Mouse (Mus musculus) lung, postnatal 14 days (tissue): ENCODE measurements around the gene Prpf4.
A peak's percentile ranks its signal among the peaks of the same experiment; 100 is the strongest.

ENCODE experiments used
- DNase-seq: peaks from one replicate; pipeline ENCODE4 v3.0.0; 2021

The Prpf4 gene

GRCm38 (mm10) chr4:62408601-62409282 lies at the start of gene Prpf4, which contains the start of gene Cdc26:
TSS of gene Prpf4 (plus strand) at chr4:62408797.
TSS of gene Cdc26 (minus strand) at chr4:62408642.
- DNase-seq, result peak; percentile 98

DNA sequence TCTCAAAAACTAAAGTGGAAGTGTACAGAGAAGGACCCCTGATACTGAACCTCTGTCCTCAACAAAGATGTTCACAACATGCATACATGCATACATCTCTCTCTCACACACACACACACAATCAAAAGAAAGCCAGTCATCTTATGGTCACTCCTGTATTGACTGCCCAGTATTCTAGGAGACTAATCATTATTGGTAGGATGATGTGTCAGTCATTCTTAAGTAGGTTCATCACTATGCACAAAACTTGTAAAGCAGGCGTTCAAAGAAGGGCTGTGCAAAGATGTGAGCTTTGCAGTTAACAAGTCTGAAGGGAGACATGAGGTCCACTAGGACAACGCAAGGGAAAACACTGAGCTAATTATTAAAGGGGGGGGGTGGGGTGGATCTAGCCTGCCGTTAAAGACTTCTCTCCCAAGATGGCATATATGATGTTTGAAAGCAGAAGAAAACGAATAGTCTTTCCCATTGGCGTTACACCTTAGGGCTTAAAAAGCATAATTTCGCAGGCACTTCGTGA lies 49.3 kb upstream of the Prpf4 start:
- DNase-seq, result no peak

GRCm38 (mm10) chr4:62360088-62360804 lies 48.4 kb upstream of the Prpf4 start, which contains the start of the genes Fkbp15 and Slc31a1:
TSS of gene Fkbp15 (minus strand) at chr4:62360548.
TSS of gene Slc31a1 (plus strand) at chr4:62360727.
- DNase-seq, result peak; percentile 96

DNA sequence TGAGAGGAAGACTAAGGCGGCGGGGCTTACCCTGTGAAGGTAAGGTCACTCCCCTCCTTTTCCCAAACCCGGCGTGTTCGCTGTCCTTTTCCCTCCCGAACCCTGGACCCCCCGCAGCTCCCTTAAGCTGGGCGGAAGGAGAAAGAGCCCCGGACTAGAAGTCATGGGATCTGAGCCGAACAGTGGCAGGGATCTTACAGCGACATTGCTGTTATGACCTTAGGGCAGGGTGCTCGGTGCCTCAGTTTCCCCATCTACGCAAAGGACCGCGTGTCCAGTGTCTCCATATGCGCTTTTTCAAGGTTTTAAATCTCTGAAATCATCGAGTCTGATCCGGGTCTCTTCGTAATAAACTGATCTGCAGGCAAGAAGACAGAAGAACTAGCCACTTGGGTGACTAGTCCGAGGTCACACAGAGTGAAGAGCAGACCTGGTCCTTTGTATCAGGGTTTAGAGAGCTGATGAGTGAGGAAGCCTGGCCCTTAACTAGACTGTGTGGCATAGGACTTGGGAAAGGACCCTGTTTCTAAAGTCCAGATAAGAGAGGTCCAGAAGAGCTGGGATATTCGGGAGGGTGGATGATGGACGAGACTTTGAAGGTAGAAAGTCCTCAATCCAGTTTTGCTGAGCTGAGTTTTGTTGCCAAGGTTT lies 47.7 kb upstream of the Prpf4 start:
- DNase-seq, result no peak

DNA sequence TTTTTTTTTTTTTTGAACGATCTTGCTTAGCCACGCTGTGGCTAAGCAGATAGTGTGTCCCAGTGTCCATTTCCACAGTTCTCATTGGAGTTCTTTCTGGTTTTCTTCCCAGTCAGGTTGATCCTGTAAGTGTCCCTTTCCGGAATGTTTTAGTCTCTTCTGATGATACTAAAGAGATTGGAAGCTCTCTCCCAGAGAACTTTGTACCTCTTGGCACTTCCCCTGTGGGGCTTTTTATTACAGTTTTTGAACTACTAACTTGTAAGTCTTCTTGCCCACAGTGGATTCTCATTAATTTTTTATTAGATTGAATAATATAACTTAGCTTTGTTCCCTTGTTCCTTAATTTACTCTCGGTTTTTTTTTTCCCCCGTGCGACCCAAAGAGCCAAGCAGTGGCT lies 47.0 kb upstream of the Prpf4 start:
- DNase-seq, result no peak

DNA sequence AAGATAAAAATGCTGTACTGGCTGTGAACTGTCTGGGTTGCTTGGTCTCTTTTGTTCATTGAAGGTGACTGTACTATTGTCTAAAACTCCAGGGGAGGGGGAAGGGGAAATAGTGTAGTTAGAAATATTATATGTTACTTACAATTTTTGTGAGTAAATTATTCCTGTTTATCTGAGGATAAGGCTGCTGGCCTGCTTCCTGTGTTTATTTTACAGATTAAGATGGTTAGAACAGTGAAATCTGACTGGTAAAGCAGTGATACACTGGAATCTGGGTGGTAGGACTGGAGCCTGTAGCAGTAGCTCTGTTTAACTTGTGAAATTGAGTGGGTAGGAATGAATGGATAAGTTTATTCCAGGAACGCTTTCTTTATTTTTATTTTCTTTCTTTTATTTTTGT lies 46.6 kb upstream of the Prpf4 start:
- no peak for DNase-seq

- DNase-seq, result no peak
Observed at GRCm38 (mm10) chr4:62362437-62362836, 46.2 kb upstream of the Prpf4 start.

- DNase-seq, result no peak
Observed at GRCm38 (mm10) chr4:62364299-62364698, 44.3 kb upstream of the Prpf4 start.

- no peak for DNase-seq
Observed at GRCm38 (mm10) chr4:62366291-62366690, 42.3 kb upstream of the Prpf4 start.

DNA sequence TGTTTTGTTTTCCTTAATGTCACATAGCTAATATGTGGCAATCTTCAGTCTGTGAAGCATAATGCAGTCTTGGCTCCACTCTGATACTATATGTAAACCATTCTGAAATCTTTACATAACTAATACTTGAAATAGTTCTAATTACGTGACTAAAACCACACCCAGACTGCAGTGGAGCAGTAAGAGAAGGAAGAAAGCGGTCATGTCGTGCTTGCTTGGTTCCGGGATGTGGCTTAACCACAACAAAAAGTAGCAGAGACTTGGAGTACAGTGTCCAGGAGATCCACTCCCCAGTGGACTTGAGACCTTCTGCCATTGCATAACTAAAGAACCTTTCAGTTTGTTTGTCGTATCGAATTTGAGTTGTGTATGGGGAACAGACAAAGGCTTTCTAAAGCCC lies 41.0 kb upstream of the Prpf4 start:
- no peak for DNase-seq

DNA sequence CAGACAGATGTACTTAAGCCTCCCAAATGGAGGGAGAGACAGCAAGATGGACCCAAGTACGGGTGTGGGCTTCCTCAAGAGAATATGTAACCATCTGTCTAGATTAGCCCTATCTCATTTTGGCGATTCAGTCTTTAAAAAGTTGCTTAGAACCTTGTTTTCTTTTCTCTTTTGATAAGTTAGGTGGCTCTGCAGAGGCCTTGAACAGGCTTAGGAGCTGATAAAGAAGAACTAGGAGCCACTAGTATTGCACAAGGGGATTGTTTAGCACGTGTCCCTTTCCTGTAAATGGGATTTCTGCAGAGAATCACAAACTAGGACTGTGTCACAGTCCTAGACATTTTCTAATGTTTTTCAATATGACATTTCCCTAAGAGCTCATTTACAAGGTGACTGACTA lies 39.5 kb upstream of the Prpf4 start:
- no peak for DNase-seq

DNA sequence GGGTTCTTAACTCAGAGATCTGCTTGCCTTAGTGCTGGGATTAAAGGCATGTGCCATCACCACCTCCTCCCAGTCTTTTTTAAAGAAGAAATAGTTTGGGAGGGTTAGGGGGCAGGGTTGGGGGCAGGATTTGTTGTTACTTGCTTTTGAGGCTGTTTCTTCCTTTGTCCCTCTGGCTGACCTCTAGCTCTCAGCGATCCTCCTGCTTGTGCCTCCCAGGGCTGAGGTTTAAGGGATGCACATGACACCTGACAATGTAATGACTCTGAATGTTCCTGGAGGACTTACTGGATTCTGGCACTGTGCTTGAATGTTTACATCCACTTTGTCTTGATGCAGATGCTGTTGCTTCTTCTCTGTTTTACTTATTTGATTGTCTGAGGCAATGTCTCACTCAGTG lies 36.2 kb upstream of the Prpf4 start:
- DNase-seq, result no peak

GRCm38 (mm10) chr4:62372818-62373520 lies 35.6 kb upstream of the Prpf4 start:
- no peak for DNase-seq

- no peak for DNase-seq
Observed at GRCm38 (mm10) chr4:62373668-62374067, 34.9 kb upstream of the Prpf4 start.

- DNase-seq, result no peak
Observed at GRCm38 (mm10) chr4:62374342-62374741, 34.3 kb upstream of the Prpf4 start.

GRCm38 (mm10) chr4:62376123-62376522 lies 32.5 kb upstream of the Prpf4 start:
- DNase-seq, result no peak

GRCm38 (mm10) chr4:62379724-62380381 lies 28.7 kb upstream of the Prpf4 start:
- DNase-seq, result no peak

- no peak for DNase-seq
Observed at GRCm38 (mm10) chr4:62383207-62383606, 25.4 kb upstream of the Prpf4 start.

- DNase-seq, result no peak
Observed at GRCm38 (mm10) chr4:62383752-62384151, 24.8 kb upstream of the Prpf4 start.

- DNase-seq, result no peak
Observed at GRCm38 (mm10) chr4:62384159-62384558, 24.4 kb upstream of the Prpf4 start.

- DNase-seq, result no peak
Observed at GRCm38 (mm10) chr4:62385439-62385838, 23.2 kb upstream of the Prpf4 start.
